Mouse (Mus musculus) stomach, embryonic 14.5 days (tissue): Measurements from ENCODE around the gene Fam241b. TPM values are rescaled to one million over a fixed set of nuclear protein-coding genes. Genes with fewer than 3 reads are reported as not detected.

Experiments
- ATAC-seq: fragments of 200-750 bp; cut with Nextera tagmentation; 2 replicates; pipeline ENCODE4 v1.8.0; 2017; ENCODE audit warnings: low read depth, moderate TSS enrichment; ENCODE audit not compliant: insufficient number of reproducible peaks, insufficient read depth, low FRiP score
- H3K27ac ChIP-seq: fragments of 300-500 bp; sonication (generic); 2 replicates; pipeline ENCODE4 v1.5.1; 2014; ENCODE audit warnings: mild to moderate bottlenecking, low read length, moderate library complexity, mixed read lengths
- H3K27me3 ChIP-seq: fragments of 300-500 bp; sonication (generic); 2 replicates; pipeline ENCODE4 v1.6.1; 2014; ENCODE audit warnings: low read length, control low read depth, mixed read lengths; ENCODE audit not compliant: control insufficient read depth, insufficient read depth
- H3K36me3 ChIP-seq: fragments of 300-500 bp; sonication (generic); 2 replicates; pipeline ENCODE4 v1.6.1; 2014; ENCODE audit warnings: mild to moderate bottlenecking, control low read depth, low read length, moderate library complexity, mixed read lengths; ENCODE audit not compliant: control insufficient read depth, insufficient read depth
- H3K4me1 ChIP-seq: fragments of 300-500 bp; sonication (generic); 2 replicates; pipeline ENCODE4 v1.6.1; 2014; ENCODE audit warnings: low read length, control low read depth, mixed read lengths; ENCODE audit not compliant: control insufficient read depth, insufficient read depth
- H3K4me2 ChIP-seq: fragments of 300-500 bp; sonication (generic); replicated peaks from 2 replicates; pipeline ENCODE4 v1.6.1; 2014; ENCODE audit warnings: low read depth, low read length, control low read depth
- H3K4me3 ChIP-seq: fragments of 300-500 bp; sonication (generic); 2 replicates; pipeline ENCODE4 v1.5.1; 2014; ENCODE audit warnings: low read depth, low read length, control low read depth
- H3K9ac ChIP-seq: fragments of 300-500 bp; sonication (generic); replicated peaks from 2 replicates; pipeline ENCODE4 v1.6.1; 2014; ENCODE audit warnings: low read depth, mild to moderate bottlenecking, control low read depth, low read length, moderate library complexity, mixed read lengths
- H3K9me3 ChIP-seq: fragments of 300-500 bp; sonication (generic); 2 replicates; pipeline ENCODE4 v1.6.1; 2016; ENCODE audit warnings: low read depth, low read length, control low read depth; ENCODE audit not compliant: control insufficient read depth
- WGBS: fragments of 180-500 bp; shearing (Covaris S2); extraction: QIAGEN DNeasy Blood & Tissue Kit; methylation state at CpG from one replicate; pipeline ENCODE4 v1.1.7; 2014; 5-methylcytosine and 5-hydroxymethylcytosine counted together
- polyA plus RNA-seq: library from polyadenylated mRNA; unstranded; fragments of >200 nt; fragmentation: Nextera tagmentation; extraction: Ambion mirVana; gene quantifications from 2 replicates; pipeline ENCODE4 v1.2.1, GENCODE M21; 2014

Gene Fam241b
- polyA plus RNA-seq, 1 experiment from 2014 or later = 8.1 TPM

DNA sequence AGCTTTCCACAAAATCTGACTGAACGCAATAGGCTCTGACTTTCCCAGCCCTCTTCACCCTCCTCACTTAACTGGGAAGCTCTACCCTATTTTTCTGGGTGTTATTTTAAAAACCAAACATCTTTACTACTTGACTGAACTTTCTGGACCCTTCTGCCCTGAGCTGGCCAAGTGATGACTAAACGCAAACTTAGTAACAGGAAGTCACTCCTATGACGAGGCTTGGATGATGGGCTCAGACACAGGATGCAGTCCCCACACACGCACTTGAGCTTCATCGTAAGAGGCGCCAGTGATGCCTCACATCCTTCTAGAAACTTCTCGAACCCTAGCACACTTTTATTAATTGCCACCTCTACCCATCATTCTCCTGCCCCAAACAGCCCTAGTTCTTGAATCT lies 74.3 kb downstream of the Fam241b start:
- H3K9me3 ChIP-seq = no peaks in the 10 kb centered on the region
- no peak overlapping the region for H3K4me2 ChIP-seq
- no peak overlapping the region for H3K27ac ChIP-seq
- ATAC-seq = no peak
- no peak overlapping the region for H3K9ac ChIP-seq
- no peak overlapping the region for H3K4me3 ChIP-seq
- H3K27me3 ChIP-seq = no peaks in the 10 kb centered on the region
- H3K4me1 ChIP-seq = no peaks in the 10 kb centered on the region
- WGBS = 81% methylated on average over 7 of the region's 7 CpGs
- no peaks in the 10 kb centered on the region for H3K36me3 ChIP-seq

DNA sequence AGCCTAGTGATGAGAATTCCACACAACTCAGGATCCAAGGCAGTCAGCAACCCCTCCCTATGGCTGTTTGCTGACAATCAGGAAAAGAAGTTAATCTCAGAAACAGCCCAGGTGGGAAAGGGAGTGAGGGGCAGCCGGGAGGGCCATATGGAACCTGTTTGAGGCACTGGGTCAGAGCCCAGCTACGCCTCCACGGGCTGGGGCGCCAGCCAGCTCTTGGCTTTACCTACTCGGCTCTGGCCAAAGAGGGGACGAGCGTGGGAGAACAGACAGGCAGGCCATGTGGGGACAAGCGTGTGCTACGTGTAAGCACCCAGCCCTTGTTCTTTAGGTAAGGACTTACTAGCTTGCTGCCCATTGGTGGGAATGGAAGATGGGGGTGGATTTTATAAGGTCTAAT lies 75.2 kb downstream of the Fam241b start:
- Histone ChIP-seq H3K4me1 (no peaks in the 10 kb centered on the region), H3K9ac (no peak overlapping the region), H3K9me3 (no peaks in the 10 kb centered on the region), H3K36me3 (no peaks in the 10 kb centered on the region), H3K4me3 (no peak overlapping the region), H3K27me3 (no peaks in the 10 kb centered on the region), H3K27ac (no peak overlapping the region), H3K4me2 (no peak overlapping the region)
- ATAC-seq = no peak
- 70% methylated on average over 9 of the region's 9 CpGs for WGBS

DNA sequence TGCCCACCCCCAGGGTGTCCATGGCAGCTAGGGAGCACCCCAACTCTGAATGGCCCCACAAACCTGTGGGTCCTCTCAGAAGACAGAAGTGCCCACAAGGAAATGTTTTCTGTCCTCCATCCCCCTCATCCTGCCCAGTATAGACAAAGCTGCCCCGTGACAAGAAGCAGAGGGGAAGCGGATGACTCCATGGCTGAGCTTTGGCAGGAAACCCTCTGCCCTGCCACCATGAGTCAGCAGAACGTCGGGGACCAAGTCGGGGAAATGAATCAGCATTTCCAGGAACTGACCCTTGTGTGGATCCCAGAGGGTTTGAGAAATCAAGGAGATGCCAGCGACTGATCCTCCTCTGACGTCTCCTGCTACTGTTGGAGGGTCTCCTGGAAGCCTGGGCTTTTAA lies 77.5 kb downstream of the Fam241b start:
- WGBS = 66% methylated on average over 7 of the region's 7 CpGs
- no peak for ATAC-seq
- H3K9ac ChIP-seq = no peak overlapping the region
- no peaks in the 10 kb centered on the region for H3K27me3 ChIP-seq
- H3K4me2 ChIP-seq = no peak overlapping the region
- H3K4me1 ChIP-seq = no peaks in the 10 kb centered on the region; the same call in 1 of the 2 replicates
- H3K4me3 ChIP-seq = no peak overlapping the region
- H3K36me3 ChIP-seq = no peaks in the 10 kb centered on the region
- no peak overlapping the region for H3K27ac ChIP-seq
- H3K9me3 ChIP-seq = no peaks in the 10 kb centered on the region

DNA sequence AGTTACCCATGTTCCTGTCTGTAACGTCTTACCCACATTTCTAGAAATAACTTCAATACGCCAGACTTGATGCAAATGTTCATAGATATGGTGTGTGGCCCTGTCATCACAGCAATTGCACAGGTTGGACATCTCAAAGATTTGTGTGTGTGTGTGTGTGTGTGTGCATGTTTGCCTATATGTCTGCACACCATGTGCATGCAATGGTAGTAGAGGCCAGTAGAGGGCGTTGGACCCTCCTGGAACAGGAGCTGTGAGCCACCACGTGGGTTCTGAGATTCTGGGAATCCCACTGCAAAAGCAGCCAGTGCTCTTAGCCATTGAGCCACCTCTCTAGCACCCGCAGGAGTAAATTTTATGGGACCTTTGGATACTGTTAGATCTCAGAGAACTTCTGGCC lies 80.9 kb downstream of the Fam241b start:
- no peaks in the 10 kb centered on the region for H3K27me3 ChIP-seq
- no peaks in the 10 kb centered on the region for H3K9me3 ChIP-seq
- peaks cover 6% of the 10 kb centered on the region; the same call in 1 of the 2 replicates for H3K4me1 ChIP-seq
- H3K9ac ChIP-seq = no peak overlapping the region
- H3K4me2 ChIP-seq = no peak overlapping the region
- no peak overlapping the region for H3K4me3 ChIP-seq
- 64% methylated on average over 5 of the region's 5 CpGs for WGBS
- no peaks in the 10 kb centered on the region for H3K36me3 ChIP-seq
- no peak for ATAC-seq
- H3K27ac ChIP-seq = no peak overlapping the region

DNA sequence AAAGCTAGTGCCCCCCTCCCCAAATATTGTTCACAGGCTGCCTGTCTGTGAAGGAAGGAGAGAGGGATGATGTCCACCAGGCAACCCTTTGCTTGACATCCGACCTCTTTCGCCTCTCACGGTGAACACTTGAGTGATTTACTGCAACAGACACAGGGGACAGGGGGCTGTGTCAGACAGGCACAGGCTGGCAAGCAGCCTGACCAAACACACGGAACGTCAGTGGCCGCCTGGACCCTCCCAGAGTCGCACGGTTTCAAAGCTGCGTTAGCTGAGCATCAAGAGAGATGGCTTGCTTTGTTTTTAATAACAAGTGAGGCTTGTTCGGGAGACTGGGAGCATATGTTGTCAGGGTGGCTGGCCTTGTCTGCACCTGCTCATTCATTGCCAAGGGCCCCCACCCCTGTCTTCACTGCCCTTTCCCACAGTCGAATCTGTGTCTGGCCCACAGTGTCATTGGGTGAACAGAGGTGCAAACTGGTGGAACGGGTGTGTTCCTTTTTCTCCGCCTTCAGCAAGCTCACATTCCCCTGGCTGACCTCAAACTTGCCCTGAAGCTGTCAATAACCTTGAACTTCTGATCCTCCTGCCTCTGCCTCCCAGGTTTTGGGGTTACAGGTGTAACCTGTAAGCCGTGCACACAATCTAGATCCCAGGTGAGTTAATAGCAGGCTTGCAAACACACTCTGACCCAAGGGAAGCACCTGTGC lies 82.6 kb downstream of the Fam241b start:
- WGBS = 26% methylated on average over 14 of the region's 14 CpGs
- no peaks in the 10 kb centered on the region for H3K36me3 ChIP-seq
- no peak for ATAC-seq
- H3K9ac ChIP-seq = no peak overlapping the region
- no peak overlapping the region for H3K27ac ChIP-seq
- no peaks in the 10 kb centered on the region for H3K9me3 ChIP-seq
- no peak overlapping the region for H3K4me2 ChIP-seq
- peaks cover 6% of the 10 kb centered on the region; the same call in 1 of the 2 replicates for H3K4me1 ChIP-seq
- H3K4me3 ChIP-seq = no peak overlapping the region
- no peaks in the 10 kb centered on the region for H3K27me3 ChIP-seq

DNA sequence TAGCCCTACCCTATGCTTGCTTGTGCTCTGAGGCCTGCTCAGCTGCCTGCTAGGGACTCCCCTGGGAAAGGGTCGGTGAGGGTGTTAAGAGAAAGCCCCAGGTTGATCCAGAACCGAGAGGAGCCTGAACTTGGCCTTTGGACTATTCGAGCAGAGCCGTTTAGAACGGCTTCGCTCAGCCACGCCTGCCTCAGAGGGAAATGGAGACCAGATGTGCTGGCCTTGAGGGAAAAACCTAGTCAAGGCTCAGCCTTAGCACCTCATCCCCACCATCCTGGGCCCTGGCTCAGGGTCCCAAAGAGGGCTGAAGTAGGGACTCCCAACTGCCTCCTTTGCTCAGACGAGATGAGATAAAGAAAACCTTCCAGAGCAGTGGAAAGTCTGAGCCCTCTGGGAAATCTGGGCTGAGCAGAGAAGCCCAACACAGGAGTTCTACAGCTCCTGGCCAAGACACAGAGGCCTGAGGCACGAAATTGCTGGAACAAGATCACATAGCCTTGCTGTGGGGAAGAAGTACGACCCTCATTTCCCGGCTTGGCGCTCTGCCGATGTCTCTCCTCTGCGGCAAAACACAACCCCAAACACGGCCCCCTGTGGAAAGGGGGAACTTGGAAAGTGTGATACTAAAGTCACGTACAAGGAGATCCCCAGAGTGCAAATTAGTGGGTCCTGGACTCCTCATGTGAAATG lies 83.4 kb downstream of the Fam241b start:
- ATAC-seq = no peak
- Histone ChIP-seq H3K4me2 (no peak overlapping the region), H3K9me3 (no peaks in the 10 kb centered on the region), H3K4me1 (peaks cover 6% of the 10 kb centered on the region; the same call in 1 of the 2 replicates), H3K36me3 (no peaks in the 10 kb centered on the region), H3K9ac (no peak overlapping the region), H3K27ac (no peak overlapping the region), H3K4me3 (no peak overlapping the region), H3K27me3 (no peaks in the 10 kb centered on the region)
- 53% methylated on average over 16 of the region's 16 CpGs for WGBS

DNA sequence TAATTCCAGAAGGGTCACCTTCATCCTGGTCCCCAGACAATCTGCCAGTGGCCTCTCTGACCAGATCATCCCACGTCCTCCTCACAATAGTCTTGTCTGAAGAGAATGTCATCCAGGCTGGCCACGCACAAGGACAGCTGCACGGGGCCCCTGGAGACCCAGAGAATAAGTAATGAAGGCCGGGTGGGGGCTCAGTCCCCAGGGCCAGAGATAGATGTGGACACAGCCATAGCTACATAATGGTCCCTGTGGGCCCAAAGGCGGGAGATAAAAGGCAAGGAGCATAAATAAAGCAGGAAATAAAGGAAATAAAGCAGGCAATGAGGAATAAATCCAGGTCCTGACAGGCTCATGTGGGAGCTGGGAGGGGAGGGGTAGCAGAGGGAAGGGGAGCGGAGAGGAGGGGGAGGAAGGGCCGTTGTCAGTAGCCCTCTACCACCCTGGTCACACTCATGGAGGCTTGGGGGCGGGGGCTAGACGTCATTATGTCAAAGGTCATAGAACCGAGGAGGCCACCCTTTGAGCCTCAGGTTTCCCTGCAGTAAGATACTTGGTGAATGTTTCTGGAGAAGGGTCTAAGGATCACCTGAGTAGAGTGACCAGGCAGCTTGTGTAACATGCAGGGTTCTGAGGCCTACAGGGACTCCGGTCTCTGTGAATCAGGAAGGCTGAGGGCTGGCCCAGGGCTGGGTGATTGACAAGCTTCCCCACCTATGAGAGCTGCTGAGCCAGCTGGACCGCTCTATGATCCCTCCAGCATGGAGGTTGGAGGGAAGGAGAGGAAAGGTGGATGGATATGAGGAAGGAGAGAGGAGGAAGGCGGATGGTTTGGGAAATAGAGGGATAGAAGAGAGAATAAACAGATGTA lies 85.0 kb downstream of the Fam241b start:
- Histone ChIP-seq H3K9ac (no peak overlapping the region), H3K27me3 (no peaks in the 10 kb centered on the region), H3K9me3 (no peaks in the 10 kb centered on the region), H3K4me1 (peaks cover 6% of the 10 kb centered on the region; the same call in 1 of the 2 replicates), H3K4me2 (no peak overlapping the region), H3K36me3 (no peaks in the 10 kb centered on the region), H3K4me3 (no peak overlapping the region), H3K27ac (no peak overlapping the region)
- 0 out of 2 replicates have a peak, but pooled peaks have one; percentile 20 for ATAC-seq
- WGBS = 62% methylated on average over 13 of the region's 13 CpGs
